Mouse (Mus musculus): ENCODE measurements around the gene Ccdc190. TPM values are rescaled to one million over a fixed set of nuclear protein-coding genes. Genes with fewer than 3 reads are reported as not detected.

Gene Ccdc190
- polyA plus RNA-seq, 1 experiment from 2014 or later = 0.15 TPM

DNA sequence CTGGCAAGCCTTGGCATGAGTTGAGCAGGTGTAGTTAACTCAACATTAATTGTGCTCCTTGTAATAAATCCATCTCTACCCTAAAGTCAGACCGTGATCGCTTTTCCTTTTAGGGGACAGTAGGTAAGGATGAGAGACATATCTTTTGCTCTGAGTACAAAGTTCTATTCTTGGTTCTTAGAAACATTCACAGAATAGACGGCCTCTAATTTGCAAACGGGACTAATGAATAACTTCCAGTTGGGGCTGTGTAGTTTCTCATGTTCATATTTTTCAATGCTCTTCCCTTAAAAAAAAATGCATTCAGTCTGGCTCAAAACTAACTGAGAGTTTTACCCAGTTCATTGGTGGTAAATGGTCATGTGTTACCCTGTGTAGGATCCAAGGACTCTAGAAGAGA lies 42.5 kb downstream of the Ccdc190 start:
- no peak overlapping the region for H3K27ac ChIP-seq
- H3K4me2 ChIP-seq = no peak overlapping the region
- no peak overlapping the region for H3K9ac ChIP-seq
- no peaks in the 10 kb centered on the region for H3K9me3 ChIP-seq
- H3K27me3 ChIP-seq (replicated peaks) = no peaks in the 10 kb centered on the region
- no peak overlapping the region for H3K4me3 ChIP-seq (replicated peaks)
- ATAC-seq (ENCODE audit: insufficient read depth, low FRiP score, low read depth) = no peak
- peaks cover 7% of the 10 kb centered on the region; the same call in 1 of the 2 replicates for H3K4me1 ChIP-seq
- WGBS = 92% methylated on average over 4 of the region's 4 CpGs
- 0 out of 2 replicates have a peak, but pooled peaks cover 4% of the 10 kb centered on the region for H3K36me3 ChIP-seq

DNA sequence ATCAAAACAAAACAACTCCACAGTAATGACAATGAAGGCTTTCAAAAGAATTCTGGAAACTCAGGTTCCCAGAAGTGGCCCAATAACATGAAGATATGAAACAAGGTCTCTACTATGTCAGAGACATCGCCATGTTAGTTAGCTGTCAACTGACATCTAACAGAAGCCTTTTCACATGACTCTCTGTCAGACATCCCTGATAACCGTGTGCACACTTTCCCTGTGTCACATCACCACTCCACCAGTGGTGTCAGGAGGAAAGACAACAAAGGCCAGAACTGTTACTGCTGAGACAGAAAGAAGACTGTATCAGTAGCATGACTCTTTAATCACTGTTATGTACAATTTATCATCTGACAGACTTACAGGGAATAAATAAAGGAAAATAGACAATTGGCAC lies 43.5 kb downstream of the Ccdc190 start:
- H3K27ac ChIP-seq = no peak overlapping the region
- no peak for ATAC-seq (ENCODE audit: insufficient read depth, low FRiP score, low read depth)

DNA sequence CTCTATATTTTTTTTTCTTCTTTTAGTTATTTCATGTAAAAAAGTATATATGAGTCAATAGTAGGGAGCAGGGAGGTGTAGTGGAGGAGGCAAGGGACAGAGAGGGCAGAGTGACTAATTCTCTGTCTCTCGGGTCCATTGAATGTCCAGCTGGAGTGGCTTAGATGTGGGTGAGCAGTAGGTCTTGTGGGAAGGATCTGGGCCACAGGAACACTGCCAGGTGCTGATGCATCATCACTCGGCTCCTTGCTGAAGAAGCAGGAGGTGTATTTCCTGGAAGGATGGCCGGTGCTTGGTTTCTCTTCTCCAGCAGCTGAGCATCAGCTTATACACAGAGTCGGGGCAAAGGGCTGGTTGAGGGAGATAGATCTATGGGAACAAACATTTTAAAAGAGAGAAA lies 49.2 kb downstream of the Ccdc190 start:
- Histone ChIP-seq H3K36me3 (0 out of 2 replicates have a peak, but pooled peaks cover 5% of the 10 kb centered on the region), H3K9me3 (no peaks in the 10 kb centered on the region), H3K4me2 (no peak overlapping the region), H3K9ac (no peak overlapping the region), H3K4me3 (replicated peaks) (no peak overlapping the region), H3K27ac (no peak overlapping the region), H3K4me1 (no peaks in the 10 kb centered on the region), H3K27me3 (replicated peaks) (no peaks in the 10 kb centered on the region)
- WGBS = 87% methylated on average over 4 of the region's 4 CpGs
- no peak for ATAC-seq (ENCODE audit: insufficient read depth, low FRiP score, low read depth)

More for the DNA sequence above, 43.5 kb downstream of the Ccdc190 start:
- whole genome bisulfite sequencing = 63% methylated on average over 2 of the region's 2 CpGs
- H3K4me3 ChIP-seq (replicated peaks) = no peak overlapping the region
- H3K4me2 ChIP-seq = no peak overlapping the region
- no peaks in the 10 kb centered on the region for H3K9me3 ChIP-seq
- peaks cover 7% of the 10 kb centered on the region; the same call in 1 of the 2 replicates for H3K4me1 ChIP-seq
- H3K36me3 ChIP-seq = 0 out of 2 replicates have a peak, but pooled peaks cover 5% of the 10 kb centered on the region
- no peak overlapping the region for H3K9ac ChIP-seq
- no peaks in the 10 kb centered on the region for H3K27me3 ChIP-seq (replicated peaks)

Other genes with a start within 250 kb of the Ccdc190 start
- gene Rgs4, start 181.0 kb upstream of the Ccdc190 start, polyA plus RNA-seq (2015; fragmentation: Nextera tagmentation; extraction: Ambion mirVana) = 5.8 and 7.5 TPM in 2 replicates
- 15.3 and 16.0 TPM in 2 replicates for gene Hsd17b7, start 40.6 kb downstream of the Ccdc190 start, polyA plus RNA-seq (2015; fragmentation: Nextera tagmentation; extraction: Ambion mirVana)
- 47.4 and 48.6 TPM in 2 replicates for gene Ddr2, start 182.1 kb downstream of the Ccdc190 start, polyA plus RNA-seq (2015; fragmentation: Nextera tagmentation; extraction: Ambion mirVana)
- 52.5 and 57.4 TPM in 2 replicates for gene Uap1, start 246.3 kb downstream of the Ccdc190 start, polyA plus RNA-seq (2015; fragmentation: Nextera tagmentation; extraction: Ambion mirVana)